Mouse (Mus musculus): Measurements from ENCODE around the gene Slc2a8. TPM values are rescaled to one million over a fixed set of nuclear protein-coding genes. Genes with fewer than 3 reads are reported as not detected.

The Slc2a8 gene
- polyA plus RNA-seq (2017; shearing (Covaris generic)) = 8.2 TPM

GRCm38 (mm10) chr2:32981725-32982271 is at the start of gene Slc2a8:
Slc2a8 (minus strand) TSS chr2:32982083.

GRCm38 (mm10) chr2:32961192-32961995 is 20.5 kb downstream of the Slc2a8 start, which contains the start of the genes Rpl12 and Lrsam1:
Rpl12 (plus strand) TSS chr2:32961559.
Lrsam1 (minus strand) TSS chr2:32961614.

Other genes starting within 250 kb of the Slc2a8 start
- 0.85 TPM for gene 6330409D20Rik, start 241.1 kb downstream of the Slc2a8 start, polyA plus RNA-seq (2017; shearing (Covaris generic))
- 76.5 TPM for gene Tor2a, start 224.8 kb downstream of the Slc2a8 start, polyA plus RNA-seq (2017; shearing (Covaris generic))
- gene Ttc16, start 206.4 kb downstream of the Slc2a8 start, polyA plus RNA-seq (2017; shearing (Covaris generic)) = 0.48 TPM
- gene Ptrh1, start 206.3 kb downstream of the Slc2a8 start, polyA plus RNA-seq (2017; shearing (Covaris generic)) = 4.9 TPM
- 0.22 TPM for gene Cfap157, start 197.7 kb downstream of the Slc2a8 start, polyA plus RNA-seq (2017; shearing (Covaris generic))
- gene Stxbp1, start 134.8 kb downstream of the Slc2a8 start, polyA plus RNA-seq (2017; shearing (Covaris generic)) = 2.9 TPM
- gene Fam129b, start 106.0 kb downstream of the Slc2a8 start, polyA plus RNA-seq (2017; shearing (Covaris generic)) = 1.7 TPM
- 47.2 TPM for gene Rpl12, start 20.5 kb downstream of the Slc2a8 start, polyA plus RNA-seq (2017; shearing (Covaris generic))
- gene Lrsam1, start 20.5 kb downstream of the Slc2a8 start, polyA plus RNA-seq (2017; shearing (Covaris generic)) = 10.2 TPM
- 0.32 TPM for gene Garnl3, start 149.6 kb upstream of the Slc2a8 start, polyA plus RNA-seq (2017; shearing (Covaris generic))
- gene Angptl2, start 234.0 kb upstream of the Slc2a8 start, polyA plus RNA-seq (2017; shearing (Covaris generic)) = 18.2 TPM

Data from CD4-positive, CD25-positive, alpha-beta regulatory T cell (primary cell).